Mouse (Mus musculus): ENCODE results near the gene Tgif1.

Tgif1 gene

DNA sequence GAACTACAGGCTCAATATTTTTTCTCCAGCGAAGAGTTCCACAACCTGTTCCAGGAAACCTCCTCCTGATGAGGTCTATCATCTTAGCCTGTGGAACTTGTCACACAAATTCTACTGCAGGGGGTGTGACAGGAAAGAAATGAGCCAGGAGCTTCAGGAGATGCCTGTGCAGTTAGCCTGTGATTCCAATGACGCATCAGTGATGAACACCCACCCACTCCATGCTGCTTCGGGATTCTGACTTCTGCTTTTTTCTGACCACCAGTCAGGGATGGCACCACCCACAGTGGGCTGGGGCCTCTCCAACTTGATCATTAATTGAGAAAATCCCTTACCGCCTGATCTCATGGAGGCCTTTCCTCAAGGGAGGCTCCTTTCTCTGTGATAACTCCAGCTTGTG is 54.1 kb downstream of the Tgif1 start:
- no peak for DNase-seq

DNA sequence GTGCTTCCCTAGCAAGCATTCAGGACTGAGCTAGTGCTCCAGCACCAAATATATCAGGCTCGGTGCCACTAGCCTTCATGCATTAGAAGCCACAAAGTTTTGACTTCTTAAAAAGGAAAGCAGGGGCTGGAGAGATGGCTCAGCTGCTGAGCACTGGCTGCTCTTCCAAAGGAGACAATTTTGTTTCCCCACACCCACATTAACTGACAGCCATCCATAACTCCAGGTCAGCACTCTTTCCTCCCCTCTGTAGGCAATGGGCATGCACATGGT is 55.6 kb downstream of the Tgif1 start:
- no peak for DNase-seq

DNA sequence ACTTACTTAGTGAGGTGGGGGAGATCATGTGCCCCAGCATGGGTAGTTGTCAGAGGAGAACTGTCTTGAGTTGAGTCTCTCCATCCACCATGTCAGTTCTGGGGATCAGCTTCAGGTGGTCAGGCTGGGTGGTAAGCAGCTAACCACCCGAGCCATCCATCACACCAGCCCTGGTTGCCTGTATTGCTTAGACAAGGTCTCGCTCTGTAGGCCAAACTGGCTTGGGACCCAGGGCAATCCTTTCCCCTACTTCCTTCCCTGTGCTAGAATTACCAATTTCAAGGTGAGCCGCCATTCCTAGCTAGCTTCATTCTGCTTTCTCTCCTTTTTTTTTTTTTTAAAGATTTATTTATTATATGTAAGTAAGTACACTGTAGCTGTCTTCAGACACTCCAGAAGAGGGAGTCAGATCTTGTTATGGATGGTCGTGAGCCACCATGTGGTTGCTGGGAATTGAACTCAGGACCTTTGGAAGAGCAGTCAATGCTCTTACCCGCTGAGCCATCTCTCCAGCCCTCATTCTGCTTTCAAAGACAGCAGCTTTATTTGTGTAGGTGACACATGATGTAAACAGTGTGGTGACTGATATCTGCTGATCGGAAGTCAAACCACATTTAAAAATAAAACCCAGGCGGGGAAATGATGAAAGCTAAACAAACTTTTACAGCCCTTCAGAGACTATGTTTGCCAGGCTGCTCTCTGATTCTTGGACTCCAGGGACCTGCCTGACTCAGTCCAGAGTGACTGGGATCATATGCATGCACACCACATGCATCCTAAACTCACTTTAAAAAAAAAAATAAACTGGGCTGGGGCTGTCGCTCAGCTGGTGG is 56.2 kb downstream of the Tgif1 start:
- no peak for DNase-seq

DNA sequence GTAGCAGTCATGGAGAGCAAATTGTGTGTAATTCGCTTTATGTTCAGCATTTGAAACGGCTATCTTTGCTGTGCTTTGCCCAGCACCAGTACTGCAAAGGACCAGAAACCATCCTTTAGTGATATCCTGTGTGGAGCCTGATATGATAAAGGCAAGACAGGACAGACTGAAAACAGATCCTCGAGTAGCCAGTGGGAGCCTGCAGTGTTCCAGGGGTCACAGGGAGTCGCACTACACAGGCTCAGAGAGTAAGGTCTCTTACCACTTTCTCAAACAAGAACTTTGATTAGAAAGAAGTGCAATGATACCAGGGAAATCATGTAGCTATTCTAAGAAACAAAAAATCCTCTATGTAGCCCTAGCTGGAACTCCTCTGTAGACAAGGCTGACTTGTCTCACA is 58.1 kb downstream of the Tgif1 start:
- no peak for DNase-seq

DNA sequence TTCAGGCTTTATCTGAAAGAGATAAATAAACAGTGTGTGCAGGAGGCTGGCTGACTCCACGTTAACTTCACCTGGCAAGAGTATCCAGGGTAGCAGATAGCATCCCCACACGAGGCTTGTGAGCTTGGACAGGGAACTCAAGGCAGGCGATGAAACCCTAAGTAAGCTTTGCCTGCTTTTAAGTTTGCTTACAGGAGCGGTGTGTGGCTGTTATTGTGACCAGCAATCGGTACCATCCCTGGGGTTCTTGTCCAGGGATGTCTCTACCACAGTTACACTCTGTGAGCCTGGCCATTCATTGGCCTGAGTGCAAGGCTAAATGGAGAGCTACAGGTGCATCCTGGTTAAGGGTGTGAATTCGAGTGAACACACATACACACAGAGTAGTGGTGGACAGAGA is 58.6 kb downstream of the Tgif1 start:
- DNase-seq, result no peak

DNA sequence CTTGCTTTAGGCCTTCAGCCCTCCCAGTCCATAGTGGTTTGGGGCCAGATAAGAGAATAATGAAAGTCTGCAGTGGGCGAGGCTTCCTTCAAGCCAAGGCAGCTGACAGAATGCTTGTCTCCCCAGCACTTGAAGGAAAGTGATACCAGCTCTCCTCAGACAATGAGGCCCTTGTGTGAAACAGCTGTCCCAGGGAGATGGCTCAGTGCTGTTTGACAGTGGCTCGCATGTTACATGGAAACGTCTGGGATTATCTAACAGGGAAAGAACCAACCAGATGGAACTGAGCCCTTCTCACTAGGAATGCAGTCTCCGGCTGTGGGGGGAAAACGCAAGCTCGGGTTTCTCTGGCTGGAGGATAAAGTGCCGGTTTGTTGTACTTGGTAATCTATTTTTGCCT is 59.1 kb downstream of the Tgif1 start:
- DNase-seq, result peak; percentile 17 to 28

Data from cerebellum, postnatal 25 days (tissue).